Mouse (Mus musculus): ENCODE results near the gene Tspan10.

Tspan10 gene

DNA sequence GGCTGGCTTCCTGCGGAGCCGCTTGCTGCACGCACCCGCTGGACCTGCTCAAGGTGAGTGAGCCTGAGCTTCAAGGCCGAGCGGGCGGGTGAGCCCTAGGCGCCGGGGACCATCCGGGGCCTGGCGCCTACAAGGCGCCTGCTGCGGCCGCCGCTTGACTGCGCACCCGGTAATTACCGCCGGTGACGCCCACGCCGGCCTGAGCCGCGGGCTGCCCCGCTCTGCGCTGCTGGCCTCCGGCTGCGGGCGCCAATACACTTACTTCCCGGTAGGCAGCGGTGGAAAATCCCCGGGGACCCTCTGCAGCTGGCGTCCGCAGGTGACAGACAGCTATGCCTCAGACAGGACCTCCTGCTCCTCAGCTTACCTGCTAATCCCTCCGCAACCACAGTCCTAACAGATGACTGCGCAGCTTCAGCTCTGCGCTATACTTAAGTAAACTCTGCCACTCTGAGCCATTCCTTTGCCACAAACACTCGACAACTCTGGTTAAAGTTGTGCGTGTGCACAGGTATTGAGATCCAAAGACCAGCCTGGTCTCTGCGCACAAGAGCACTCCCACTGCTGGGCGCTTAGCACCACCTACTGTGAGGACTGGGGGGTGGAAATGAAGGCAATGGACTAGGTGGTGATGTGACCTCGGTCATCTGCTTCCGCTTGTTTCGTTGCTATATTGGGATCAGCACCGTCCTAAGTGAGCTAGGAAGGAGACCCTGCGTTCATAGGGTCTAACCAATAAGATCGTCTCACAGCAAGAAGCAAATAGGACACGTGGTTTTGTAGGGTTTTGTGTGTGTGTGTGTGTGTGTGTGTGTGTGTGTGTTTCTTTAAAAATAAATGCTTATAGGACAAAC is 49.8 kb downstream of the Tspan10 start:
- intact Hi-C loops (cut with DNase I): loop anchor here (10.0 kb wide), 1 partner anchor 293 kb away; the partner anchor contains the start of genes Gps1 and Rfng

DNA sequence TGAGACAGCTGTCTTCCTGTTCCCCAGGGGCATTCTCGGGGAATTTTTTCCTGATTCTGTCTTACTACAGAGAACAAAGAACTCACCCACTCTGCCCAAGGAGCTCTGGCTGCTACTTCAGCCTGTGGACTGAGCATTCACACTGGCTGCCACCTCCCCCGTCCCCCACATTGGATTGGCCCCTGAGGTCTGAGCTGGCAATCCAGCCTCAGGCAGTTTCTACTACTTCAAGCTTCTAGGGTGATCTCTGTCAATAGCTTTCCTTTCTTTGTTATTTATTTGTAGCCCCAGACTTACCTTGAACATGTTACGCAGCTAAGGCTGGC is 50.4 kb downstream of the Tspan10 start:
- intact Hi-C loops (cut with DNase I): loop anchor here (10.0 kb wide), 1 partner anchor 292 kb away; the partner anchor contains the start of genes Gps1 and Rfng

DNA sequence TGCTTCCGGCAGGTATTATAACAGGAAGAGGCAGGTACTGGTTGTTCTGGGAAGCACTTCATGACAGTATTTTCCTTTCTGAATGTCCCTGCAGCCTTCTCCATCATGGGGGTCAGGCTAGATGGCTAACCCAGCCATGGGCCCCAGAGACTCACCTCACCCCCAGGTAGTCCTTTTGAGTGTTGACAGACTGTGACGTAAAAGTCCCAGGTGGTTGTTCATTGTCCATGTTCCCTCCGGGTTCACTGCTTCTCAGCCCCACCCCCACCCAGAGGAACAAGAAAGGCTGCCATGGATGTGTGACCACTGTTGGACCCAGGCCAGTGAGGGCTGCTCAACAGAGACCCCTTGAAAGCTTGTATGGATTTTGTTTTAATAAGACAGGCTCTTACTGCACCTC is 50.9 kb downstream of the Tspan10 start:
- intact Hi-C loops (cut with DNase I): loop anchor here (10.0 kb wide), 1 partner anchor 291 kb away; the partner anchor contains the start of genes Gps1 and Rfng

DNA sequence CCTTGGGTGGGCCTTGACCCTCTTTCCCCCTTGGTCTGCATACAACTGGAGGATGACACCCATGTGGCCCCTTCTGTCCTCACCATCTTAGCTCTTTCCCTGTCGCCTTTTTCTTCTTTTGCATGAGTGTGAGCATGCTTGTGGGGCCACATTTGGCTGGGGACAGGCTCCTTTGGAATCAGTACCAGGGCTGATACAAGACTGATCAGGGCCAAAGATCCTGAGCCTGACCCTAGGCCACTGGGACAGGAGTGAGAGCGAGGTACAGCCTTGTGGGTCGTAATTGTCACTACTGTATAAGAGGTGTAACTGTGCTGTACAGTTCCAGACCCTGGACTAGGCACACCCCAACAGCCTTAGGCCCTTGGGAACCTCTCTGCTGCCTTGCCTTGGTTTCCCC is 51.5 kb downstream of the Tspan10 start:
- intact Hi-C loops (cut with DNase I): loop anchor here (10.0 kb wide), 1 partner anchor 291 kb away; the partner anchor contains the start of genes Gps1 and Rfng
